Mouse (Mus musculus): ENCODE measurements around the gene Defa28.
"Not testable (repeated sequence)": the region's sequence is repeated elsewhere in the genome, so short reads cannot be mapped to it uniquely, and the experiment has no call there.

The Defa28 gene

DNA sequence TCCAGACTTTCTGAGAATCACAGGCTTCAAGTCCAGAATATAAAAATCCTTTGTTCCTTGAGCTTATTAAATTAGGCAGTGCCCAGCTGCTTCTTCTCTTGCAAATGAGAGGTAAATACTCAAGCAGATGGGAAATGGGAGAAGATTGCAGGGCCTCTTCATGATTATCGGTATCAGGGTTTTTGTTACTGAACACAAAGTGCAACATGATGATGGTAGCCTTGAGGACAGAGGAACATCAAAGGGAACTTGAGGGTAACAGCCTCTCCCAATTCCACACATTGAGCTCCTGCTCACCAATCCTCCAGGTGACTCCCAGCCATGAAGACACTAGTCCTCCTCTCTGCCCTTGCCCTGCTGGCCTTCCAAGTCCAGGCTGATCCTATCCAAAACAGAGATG is at the start of gene Defa28:
Gene Defa28 (plus strand): TSS at position 301 of the 400 bp plus-strand sequence.
- not testable (repeated sequence) for DNase-seq

DNA sequence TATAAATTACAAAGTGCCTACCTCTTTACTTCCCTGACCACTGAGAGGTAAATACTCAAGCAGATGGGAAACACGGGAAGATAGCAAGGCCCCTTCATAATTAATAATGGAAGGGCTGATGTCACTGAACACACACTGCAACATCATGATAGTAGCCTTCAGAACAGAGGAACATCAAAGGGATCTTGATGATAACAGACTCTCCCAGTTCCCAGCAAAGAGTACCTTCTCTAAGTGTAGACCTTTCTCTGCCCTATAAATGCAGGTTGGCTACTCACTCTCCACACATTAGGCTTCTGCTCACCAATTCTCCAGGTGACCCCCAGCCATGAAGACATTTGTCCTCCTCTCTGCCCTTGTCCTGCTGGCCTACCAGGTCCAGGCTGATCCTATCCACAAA is 17.7 kb upstream of the Defa28 start, which contains the start of gene Defa37:
Gene Defa37 (plus strand): TSS at position 301 of the 400 bp plus-strand sequence.
- DNase-seq = not testable (repeated sequence)

DNA sequence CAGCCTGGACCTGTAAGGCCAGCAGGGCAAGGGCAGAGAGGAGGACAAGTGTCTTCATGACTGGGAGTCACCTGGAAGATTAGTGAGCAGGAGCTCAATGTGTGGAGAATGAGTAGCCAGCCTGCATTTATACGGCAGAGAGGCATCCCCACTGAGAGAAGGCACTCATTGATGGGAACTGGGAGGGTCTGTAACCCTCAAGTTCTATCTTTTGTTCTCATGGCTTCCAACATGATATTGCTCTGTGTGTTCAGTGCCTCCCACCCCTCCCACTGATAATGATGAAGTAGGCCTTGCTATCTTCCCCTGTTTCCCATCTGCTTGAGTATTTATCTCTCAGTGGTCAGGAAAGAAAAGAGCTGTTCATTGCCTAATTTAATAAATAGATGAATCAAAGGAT is 11.6 kb downstream of the Defa28 start, which contains the start of gene Gm7861:
Gene Gm7861 (minus strand): TSS at position 101 of the 400 bp plus-strand sequence.
- not testable (repeated sequence) for DNase-seq

DNA sequence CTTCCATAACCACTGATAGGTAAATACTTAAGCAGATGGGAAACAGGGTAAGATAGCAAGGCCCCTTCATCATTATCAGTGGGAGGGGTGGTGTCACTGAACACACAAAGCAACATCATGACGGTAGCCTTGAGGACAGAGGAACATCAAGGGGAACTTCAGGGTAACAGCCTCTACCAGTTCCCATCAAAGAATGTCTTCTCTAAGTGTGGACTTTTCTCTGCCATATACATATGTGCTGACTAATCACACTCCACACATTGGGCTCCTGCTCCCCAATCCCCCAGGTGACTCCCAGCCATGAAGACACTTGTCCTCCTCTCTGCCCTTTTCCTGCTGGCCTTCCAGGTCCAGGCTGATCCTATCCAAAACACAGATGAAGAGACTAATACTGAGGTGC is 35.1 kb downstream of the Defa28 start, which contains the start of gene Defa26:
Gene Defa26 (plus strand): TSS at position 301 of the 400 bp plus-strand sequence.
- not testable (repeated sequence) for DNase-seq
